Mouse (Mus musculus) erythroblast, embryonic 14.5 days (primary cell): ENCODE data around the gene Rbms3. TPM values are rescaled to one million over a fixed set of nuclear protein-coding genes. Genes with fewer than 3 reads are reported as not detected.

ENCODE experiments used
- H3K27me3 ChIP-seq: 2 replicates; pipeline ENCODE4 v1.6.1; 2012; ENCODE audit warnings: inconsistent platforms; ENCODE audit not compliant: control insufficient read depth
- H3K36me3 ChIP-seq: 2 replicates; pipeline ENCODE4 v1.6.1; 2012; ENCODE audit warnings: mild to moderate bottlenecking, inconsistent platforms; ENCODE audit not compliant: control insufficient read depth
- H3K4me1 ChIP-seq: 2 replicates; pipeline ENCODE4 v1.6.1; 2012; ENCODE audit warnings: inconsistent platforms; ENCODE audit not compliant: control insufficient read depth
- H3K4me3 ChIP-seq: replicated peaks from 2 replicates; pipeline ENCODE3; 2012; ENCODE audit warnings: moderate library complexity, mild to moderate bottlenecking, inconsistent platforms
- H3K9me3 ChIP-seq: 2 replicates; pipeline ENCODE4 v1.6.1; 2012; ENCODE audit warnings: low read length, inconsistent platforms, mixed read lengths; ENCODE audit not compliant: control insufficient read depth
- GATA1 ChIP-seq: IDR thresholded peaks from 2 replicates; pipeline ENCODE4 v1.6.1; 2012; ENCODE audit warnings: low read length, inconsistent platforms, mixed read lengths
- TAL1 ChIP-seq: IDR thresholded peaks from 3 replicates; pipeline ENCODE4 v1.6.1; 2012; ENCODE audit warnings: low read length, inconsistent platforms, mixed read lengths
- polyA plus RNA-seq: library from polyadenylated mRNA; stranded (reverse); fragments of >175 nt; gene quantifications from 2 replicates; pipeline ENCODE4 v1.2.3, GENCODE M21; 2012

The Rbms3 gene
- polyA plus RNA-seq, 1 experiment, result not detected

GRCm38 (mm10) chr9:117192565-117193540, 436.9 kb downstream of the Rbms3 start:
- Histone ChIP-seq H3K9me3 (peaks cover 17% of the 10 kb centered on the region), H3K36me3 (no peaks in the 10 kb centered on the region), H3K4me3 (no peak overlapping the region), H3K27me3 (no peaks in the 10 kb centered on the region), H3K4me1 (no peaks in the 10 kb centered on the region)
- TF ChIP-seq GATA1, result no peak
- no peak for TF ChIP-seq TAL1

- no peak overlapping the region for H3K4me3 ChIP-seq
- H3K27me3 ChIP-seq, result no peaks in the 10 kb centered on the region
- no peaks in the 10 kb centered on the region for H3K36me3 ChIP-seq
- peaks cover 22% of the 10 kb centered on the region for H3K9me3 ChIP-seq
- TF ChIP-seq TAL1, result no peak
- no peak for TF ChIP-seq GATA1
- H3K4me1 ChIP-seq, result no peaks in the 10 kb centered on the region
Observed at GRCm38 (mm10) chr9:117192093-117192492, 437.6 kb downstream of the Rbms3 start.

GRCm38 (mm10) chr9:117188406-117188805, 441.3 kb downstream of the Rbms3 start:
- Histone ChIP-seq H3K4me3 (no peak overlapping the region), H3K4me1 (no peaks in the 10 kb centered on the region), H3K27me3 (no peaks in the 10 kb centered on the region), H3K36me3 (no peaks in the 10 kb centered on the region), H3K9me3 (peaks cover 22% of the 10 kb centered on the region)
- no peak for TF ChIP-seq GATA1
- TF ChIP-seq TAL1, result no peak

- H3K27me3 ChIP-seq, result no peaks in the 10 kb centered on the region
- no peak overlapping the region for H3K4me3 ChIP-seq
- H3K4me1 ChIP-seq, result no peaks in the 10 kb centered on the region
- H3K9me3 ChIP-seq, result peaks cover 22% of the 10 kb centered on the region
- TF ChIP-seq TAL1 (no peak), GATA1 (no peak)
- no peaks in the 10 kb centered on the region for H3K36me3 ChIP-seq
Observed at GRCm38 (mm10) chr9:117187116-117188034, 442.3 kb downstream of the Rbms3 start.

GRCm38 (mm10) chr9:117180658-117181057, 449.1 kb downstream of the Rbms3 start:
- Histone ChIP-seq H3K9me3 (peaks cover 18% of the 10 kb centered on the region), H3K4me1 (no peaks in the 10 kb centered on the region), H3K27me3 (no peaks in the 10 kb centered on the region), H3K4me3 (no peak overlapping the region), H3K36me3 (no peaks in the 10 kb centered on the region)
- no peak for TF ChIP-seq GATA1
- TF ChIP-seq TAL1, result no peak

GRCm38 (mm10) chr9:117178366-117178765, 451.3 kb downstream of the Rbms3 start:
- H3K4me1 ChIP-seq, result no peaks in the 10 kb centered on the region

GRCm38 (mm10) chr9:117172526-117172925, 457.2 kb downstream of the Rbms3 start:
- TF ChIP-seq TAL1, result no peak
- no peak for TF ChIP-seq GATA1
- Histone ChIP-seq H3K9me3 (peaks cover 4% of the 10 kb centered on the region; the same call in 1 of the 2 replicates), H3K36me3 (no peaks in the 10 kb centered on the region), H3K4me3 (no peak overlapping the region), H3K27me3 (no peaks in the 10 kb centered on the region), H3K4me1 (no peaks in the 10 kb centered on the region)

More at GRCm38 (mm10) chr9:117178366-117178765, 451.3 kb downstream of the Rbms3 start:
- TF ChIP-seq TAL1, result no peak
- TF ChIP-seq GATA1, result no peak
- peaks cover 18% of the 10 kb centered on the region for H3K9me3 ChIP-seq
- no peaks in the 10 kb centered on the region for H3K36me3 ChIP-seq
- no peaks in the 10 kb centered on the region for H3K27me3 ChIP-seq
- H3K4me3 ChIP-seq, result no peak overlapping the region

GRCm38 (mm10) chr9:117169196-117169595, 460.5 kb downstream of the Rbms3 start:
- H3K36me3 ChIP-seq, result no peaks in the 10 kb centered on the region
- no peak overlapping the region for H3K4me3 ChIP-seq
- H3K27me3 ChIP-seq, result no peaks in the 10 kb centered on the region
- peaks cover 4% of the 10 kb centered on the region; the same call in 1 of the 2 replicates for H3K9me3 ChIP-seq
- no peaks in the 10 kb centered on the region for H3K4me1 ChIP-seq
- TF ChIP-seq TAL1 (no peak), GATA1 (no peak)
